Mouse (Mus musculus) G1E (cell line): ENCODE results near the gene Dnajc14.

Experiments
- CTCF ChIP-seq: IDR thresholded peaks from 2 replicates; pipeline ENCODE4 v1.5.1; 2012; ENCODE audit warnings: low read depth, low read length, inconsistent platforms, mixed read lengths
- TAL1 ChIP-seq: conservative IDR thresholded peaks from 2 replicates; pipeline ENCODE4 v1.6.1; 2012; ENCODE audit warnings: low read depth, low read length, inconsistent platforms, mixed read lengths

DNA sequence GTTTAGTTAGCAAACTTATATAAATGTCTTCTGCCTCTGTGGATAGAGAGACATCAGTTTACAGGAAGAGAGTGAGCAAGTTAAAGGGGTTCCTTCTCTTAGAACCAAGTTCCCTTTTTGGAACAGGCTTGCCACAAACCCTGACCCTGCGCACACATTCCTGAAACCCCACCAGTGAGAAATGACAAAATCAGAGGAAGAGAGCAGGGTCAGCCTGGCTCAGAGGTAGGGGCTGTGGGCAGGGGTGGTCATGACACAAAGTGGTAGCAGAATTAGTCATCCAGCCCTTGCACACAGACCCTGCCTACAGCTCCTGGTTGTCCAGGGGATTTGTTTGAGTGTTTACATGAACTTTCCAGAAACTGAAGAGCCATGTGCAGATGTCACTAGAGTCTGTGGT lies 23.7 kb upstream of the Dnajc14 start:
- TF ChIP-seq CTCF (no peak), TAL1 (no peak)
